Mouse (Mus musculus): ENCODE results near the gene Dhx32. TPM values are rescaled to one million over a fixed set of nuclear protein-coding genes. Genes with fewer than 3 reads are reported as not detected.
A peak's percentile ranks its signal among the peaks of the same experiment; 100 is the strongest.
"Not testable (repeated sequence)": the region's sequence is repeated elsewhere in the genome, so short reads cannot be mapped to it uniquely, and the experiment has no call there.

Gene Dhx32
- polyA plus RNA-seq, 1 experiment from 2014 or later, result 9.6 TPM

GRCm38 (mm10) chr7:133699885-133700284 is 82.6 kb downstream of the Dhx32 start:
- WGBS (ENCODE audit: insufficient replicate concordance), result 61% methylated on average over 4 of the region's 4 CpGs
- H3K36me3 ChIP-seq (ENCODE audit: control insufficient read depth, insufficient read depth), result peaks cover 43% of the 10 kb centered on the region
- H3K4me2 ChIP-seq (ENCODE audit: low read depth, low read length), result peak overlapping the region; percentile 83
- ATAC-seq (ENCODE audit: low read depth), result no peak
- H3K9me3 ChIP-seq (replicated peaks; ENCODE audit: control insufficient read depth, low read length), result no peaks in the 10 kb centered on the region
- H3K4me1 ChIP-seq (ENCODE audit: control insufficient read depth, low read depth, low read length), result peaks cover 65% of the 10 kb centered on the region
- peak overlapping the region; percentile 86 for H3K9ac ChIP-seq (ENCODE audit: low read depth, low read length)
- H3K27ac ChIP-seq (ENCODE audit: low read length), result peak overlapping the region; percentile 100
- peak overlapping the region; percentile 80 for H3K4me3 ChIP-seq (ENCODE audit: low read depth, low read length)
- no peaks in the 10 kb centered on the region for H3K27me3 ChIP-seq (ENCODE audit: control insufficient read depth, insufficient read depth, low read depth, low read length)

GRCm38 (mm10) chr7:133698021-133698709 is 84.4 kb downstream of the Dhx32 start:
- H3K4me2 ChIP-seq (ENCODE audit: low read depth, low read length), result peak overlapping the region; percentile 83
- no peaks in the 10 kb centered on the region for H3K27me3 ChIP-seq (ENCODE audit: control insufficient read depth, insufficient read depth, low read depth, low read length)
- peak overlapping the region; percentile 61 for H3K9ac ChIP-seq (ENCODE audit: low read depth, low read length)
- H3K4me3 ChIP-seq (ENCODE audit: low read depth, low read length), result peak overlapping the region; percentile 80
- peaks cover 50% of the 10 kb centered on the region for H3K4me1 ChIP-seq (ENCODE audit: control insufficient read depth, low read depth, low read length)
- ATAC-seq (ENCODE audit: low read depth), result peak; percentile 81
- WGBS (ENCODE audit: insufficient replicate concordance), result 21% methylated on average over 12 of the region's 12 CpGs
- no peaks in the 10 kb centered on the region for H3K9me3 ChIP-seq (replicated peaks; ENCODE audit: control insufficient read depth, low read length)
- peak overlapping the region; percentile 100 for H3K27ac ChIP-seq (ENCODE audit: low read length)
- H3K36me3 ChIP-seq (ENCODE audit: control insufficient read depth, insufficient read depth), result peaks cover 48% of the 10 kb centered on the region

GRCm38 (mm10) chr7:133685644-133686043 is 96.9 kb downstream of the Dhx32 start:
- H3K9me3 ChIP-seq (replicated peaks; ENCODE audit: control insufficient read depth, low read length); H3K9ac ChIP-seq (ENCODE audit: low read depth, low read length); ATAC-seq (ENCODE audit: low read depth); H3K4me3 ChIP-seq (ENCODE audit: low read depth, low read length); H3K27ac ChIP-seq (ENCODE audit: low read length); H3K4me2 ChIP-seq (ENCODE audit: low read depth, low read length); H3K27me3 ChIP-seq (ENCODE audit: control insufficient read depth, insufficient read depth, low read depth, low read length); H3K4me1 ChIP-seq (ENCODE audit: control insufficient read depth, low read depth, low read length): not testable (repeated sequence)
- peaks cover 55% of the 10 kb centered on the region for H3K36me3 ChIP-seq (ENCODE audit: control insufficient read depth, insufficient read depth)

GRCm38 (mm10) chr7:133684701-133685100 is 97.8 kb downstream of the Dhx32 start:
- H3K27ac ChIP-seq (ENCODE audit: low read length), result no peak overlapping the region
- 75% methylated on average over 6 of the region's 6 CpGs for WGBS (ENCODE audit: insufficient replicate concordance)
- no peak overlapping the region for H3K4me2 ChIP-seq (ENCODE audit: low read depth, low read length)
- no peak for ATAC-seq (ENCODE audit: low read depth)
- H3K27me3 ChIP-seq (ENCODE audit: control insufficient read depth, insufficient read depth, low read depth, low read length), result no peaks in the 10 kb centered on the region
- H3K9me3 ChIP-seq (replicated peaks; ENCODE audit: control insufficient read depth, low read length), result 0 out of 2 replicates have a peak, but pooled peaks cover 2% of the 10 kb centered on the region
- no peak overlapping the region for H3K4me3 ChIP-seq (ENCODE audit: low read depth, low read length)
- H3K4me1 ChIP-seq (ENCODE audit: control insufficient read depth, low read depth, low read length), result no peaks in the 10 kb centered on the region
- H3K36me3 ChIP-seq (ENCODE audit: control insufficient read depth, insufficient read depth), result peaks cover 45% of the 10 kb centered on the region
- H3K9ac ChIP-seq (ENCODE audit: low read depth, low read length), result no peak overlapping the region

- no peaks in the 10 kb centered on the region for H3K27me3 ChIP-seq (ENCODE audit: control insufficient read depth, insufficient read depth, low read depth, low read length)
- H3K4me1 ChIP-seq (ENCODE audit: control insufficient read depth, low read depth, low read length), result no peaks in the 10 kb centered on the region
- H3K9me3 ChIP-seq (replicated peaks; ENCODE audit: control insufficient read depth, low read length), result 0 out of 2 replicates have a peak, but pooled peaks cover 2% of the 10 kb centered on the region
- H3K4me3 ChIP-seq (ENCODE audit: low read depth, low read length), result no peak overlapping the region
- H3K27ac ChIP-seq (ENCODE audit: low read length), result no peak overlapping the region
- peaks cover 40% of the 10 kb centered on the region for H3K36me3 ChIP-seq (ENCODE audit: control insufficient read depth, insufficient read depth)
- 58% methylated on average over 5 of the region's 5 CpGs for WGBS (ENCODE audit: insufficient replicate concordance)
- ATAC-seq (ENCODE audit: low read depth), result no peak
- no peak overlapping the region for H3K9ac ChIP-seq (ENCODE audit: low read depth, low read length)
- H3K4me2 ChIP-seq (ENCODE audit: low read depth, low read length), result no peak overlapping the region
These were observed 98.4 kb downstream of the Dhx32 start for GRCm38 (mm10) chr7:133684110-133684509.

GRCm38 (mm10) chr7:133683626-133684025 is 98.9 kb downstream of the Dhx32 start:
- WGBS (ENCODE audit: insufficient replicate concordance), result 70% methylated on average over 5 of the region's 5 CpGs
- no peak for ATAC-seq (ENCODE audit: low read depth)
- H3K9me3 ChIP-seq (replicated peaks; ENCODE audit: control insufficient read depth, low read length), result 0 out of 2 replicates have a peak, but pooled peaks cover 2% of the 10 kb centered on the region

GRCm38 (mm10) chr7:133679961-133680360 is 102.6 kb downstream of the Dhx32 start, which contains the start of gene Mmp21:
Gene Mmp21 (minus strand): TSS chr7:133680061.
- Histone ChIP-seq H3K9me3 (replicated peaks; ENCODE audit: control insufficient read depth, low read length) (0 out of 2 replicates have a peak, but pooled peaks cover 2% of the 10 kb centered on the region), H3K4me1 (ENCODE audit: control insufficient read depth, low read depth, low read length) (no peaks in the 10 kb centered on the region), H3K9ac (ENCODE audit: low read depth, low read length) (no peak within 1 kb of the TSS), H3K27me3 (ENCODE audit: control insufficient read depth, insufficient read depth, low read depth, low read length) (no peaks in the 10 kb centered on the region), H3K4me3 (ENCODE audit: low read depth, low read length) (no peak within 1 kb of the TSS), H3K4me2 (ENCODE audit: low read depth, low read length) (no peak within 1 kb of the TSS), H3K27ac (ENCODE audit: low read length) (no peak within 1 kb of the TSS), H3K36me3 (ENCODE audit: control insufficient read depth, insufficient read depth) (peaks cover 10% of the 10 kb centered on the region)
- 76% methylated on average over 3 of the region's 3 CpGs for WGBS (ENCODE audit: insufficient replicate concordance)
- no peak for ATAC-seq (ENCODE audit: low read depth)

More at GRCm38 (mm10) chr7:133683626-133684025, 98.9 kb downstream of the Dhx32 start:
- Histone ChIP-seq H3K9ac (ENCODE audit: low read depth, low read length) (no peak overlapping the region), H3K4me2 (ENCODE audit: low read depth, low read length) (no peak overlapping the region), H3K27me3 (ENCODE audit: control insufficient read depth, insufficient read depth, low read depth, low read length) (no peaks in the 10 kb centered on the region), H3K4me1 (ENCODE audit: control insufficient read depth, low read depth, low read length) (no peaks in the 10 kb centered on the region), H3K27ac (ENCODE audit: low read length) (no peak overlapping the region), H3K36me3 (ENCODE audit: control insufficient read depth, insufficient read depth) (peaks cover 35% of the 10 kb centered on the region), H3K4me3 (ENCODE audit: low read depth, low read length) (no peak overlapping the region)

- WGBS (ENCODE audit: insufficient replicate concordance), result 63% methylated on average over 4 of the region's 4 CpGs
- Histone ChIP-seq H3K27me3 (ENCODE audit: control insufficient read depth, insufficient read depth, low read depth, low read length) (no peaks in the 10 kb centered on the region), H3K4me2 (ENCODE audit: low read depth, low read length) (no peak overlapping the region), H3K9me3 (replicated peaks; ENCODE audit: control insufficient read depth, low read length) (no peaks in the 10 kb centered on the region), H3K4me3 (ENCODE audit: low read depth, low read length) (no peak overlapping the region), H3K4me1 (ENCODE audit: control insufficient read depth, low read depth, low read length) (no peaks in the 10 kb centered on the region), H3K9ac (ENCODE audit: low read depth, low read length) (no peak overlapping the region), H3K27ac (ENCODE audit: low read length) (no peak overlapping the region), H3K36me3 (ENCODE audit: control insufficient read depth, insufficient read depth) (peaks cover 5% of the 10 kb centered on the region)
- ATAC-seq (ENCODE audit: low read depth), result no peak
These were observed 103.1 kb downstream of the Dhx32 start for GRCm38 (mm10) chr7:133679439-133679838.

GRCm38 (mm10) chr7:133678716-133679115 is 103.8 kb downstream of the Dhx32 start:
- peaks cover 2% of the 10 kb centered on the region for H3K36me3 ChIP-seq (ENCODE audit: control insufficient read depth, insufficient read depth)
- no peak for ATAC-seq (ENCODE audit: low read depth)
- no peak overlapping the region for H3K27ac ChIP-seq (ENCODE audit: low read length)
- no peak overlapping the region for H3K4me3 ChIP-seq (ENCODE audit: low read depth, low read length)
- no peak overlapping the region for H3K9ac ChIP-seq (ENCODE audit: low read depth, low read length)
- WGBS (ENCODE audit: insufficient replicate concordance), result 78% methylated on average over 8 of the region's 8 CpGs
- H3K4me1 ChIP-seq (ENCODE audit: control insufficient read depth, low read depth, low read length), result no peaks in the 10 kb centered on the region
- no peaks in the 10 kb centered on the region for H3K9me3 ChIP-seq (replicated peaks; ENCODE audit: control insufficient read depth, low read length)
- H3K27me3 ChIP-seq (ENCODE audit: control insufficient read depth, insufficient read depth, low read depth, low read length), result no peaks in the 10 kb centered on the region
- H3K4me2 ChIP-seq (ENCODE audit: low read depth, low read length), result no peak overlapping the region

All from liver, embryonic 16.5 days (tissue).